ENCODE assay signal across 15 mouse cellular contexts in genomic region chr1:51347596-51347995, GRCm38 (mm10). TPM values are rescaled to one million over a fixed set of nuclear protein-coding genes. Genes with fewer than 3 reads are reported as not detected.
DNase-seq lines count a peak whose midpoint lies in the region; ATAC-seq and TF ChIP-seq lines count a peak whose summit lies in the region.
"Had no signal": no experiment of that assay in that cellular context is flagged by ENCODE, and none has a peak within 500 bp of the region (broad histone marks: within the 10 kb centered on the region; RNA-seq: fewer than 3 reads in every experiment).

No protein-coding gene starts in this region.

- peaks cover 5% of the 10 kb centered on the region for H3K9me3 ChIP-seq in liver, embryonic 12.5 days (replicated peaks)
- peaks cover 2% of the 10 kb centered on the region for H3K9me3 ChIP-seq in CH12.LX (replicated peaks; ENCODE audit: low read length)
- H3K9me3 ChIP-seq: embryonic facial prominence, embryonic 15.5 days; forebrain, embryonic 15.5 days had no signal

- H3K4me2 ChIP-seq in liver, embryonic 12.5 days: no peak overlapping the region
- H3K4me2 ChIP-seq in CH12.LX (ENCODE audit: insufficient read depth, low read depth, poor library complexity, severe bottlenecking): no peak overlapping the region
- H3K4me2 ChIP-seq: embryonic facial prominence, embryonic 15.5 days; forebrain, embryonic 15.5 days had no signal

- no peak for TF ChIP-seq EP300 in CH12.LX (IDR thresholded peaks at IDR 0.05; ENCODE audit: low read length)

- in situ Hi-C loops in CH12.LX (cut with MboI; ENCODE audit: low pct_ligation_motif_present, low pct_unique_long_range_greater_than_20kb, low sequenced_read_pairs): loop anchor here (25.0 kb wide), 1 partner anchor 385 kb away; no protein-coding TSS in a partner anchor

- no peaks in the 10 kb centered on the region for H3K4me1 ChIP-seq in liver, embryonic 12.5 days
- no peaks in the 10 kb centered on the region for H3K4me1 ChIP-seq in CH12.LX (ENCODE audit: control insufficient read depth in 1 of 2, insufficient read depth in 2 of 2)
- H3K4me1 ChIP-seq: embryonic facial prominence, embryonic 15.5 days had no signal

- H3K36me3 ChIP-seq in liver, embryonic 12.5 days: no peaks in the 10 kb centered on the region
- H3K36me3 ChIP-seq in CH12.LX (replicated peaks in 1 of 2; ENCODE audit: control insufficient read depth in 1 of 2, insufficient read depth in 1 of 2, low read length in 1 of 2): no peaks in the 10 kb centered on the region
- H3K36me3 ChIP-seq: embryonic facial prominence, embryonic 15.5 days; forebrain, embryonic 15.5 days had no signal

- no peak overlapping the region for H3K27ac ChIP-seq in liver, embryonic 12.5 days
- no peak overlapping the region for H3K27ac ChIP-seq in CH12.LX (ENCODE audit: insufficient read depth, low read depth)
- H3K27ac ChIP-seq: embryonic facial prominence, embryonic 15.5 days; forebrain, embryonic 15.5 days had no signal

- dilution Hi-C loops in CH12.LX (cut with MboI; ENCODE audit: extremely low pct_ligation_motif_present, extremely low pct_unique_long_range_greater_than_20kb, low sequenced_read_pairs): no loop called here

- WGBS in liver, embryonic 12.5 days (ENCODE audit: insufficient replicate concordance): 73% methylated on average over 3 of the region's 3 CpGs

- no peaks in the 10 kb centered on the region for H3K27me3 ChIP-seq in liver, embryonic 12.5 days (replicated peaks)
- no peaks in the 10 kb centered on the region for H3K27me3 ChIP-seq in CH12.LX (replicated peaks)
- H3K27me3 ChIP-seq: embryonic facial prominence, embryonic 15.5 days; forebrain, embryonic 15.5 days had no signal

- H3K79me2 ChIP-seq in CH12.LX (replicated peaks; ENCODE audit: control insufficient read depth, extremely low read depth, insufficient read depth, poor library complexity, severe bottlenecking): no peaks in the 10 kb centered on the region

- H3K9ac ChIP-seq in liver, embryonic 12.5 days: no peak overlapping the region
- H3K9ac ChIP-seq in CH12.LX (ENCODE audit: insufficient read depth, low read depth): no peak overlapping the region
- H3K9ac ChIP-seq: embryonic facial prominence, embryonic 15.5 days; forebrain, embryonic 15.5 days had no signal

- ATAC-seq in liver, embryonic 12.5 days: no peak
- ATAC-seq: forebrain, embryonic 15.5 days had no signal

- no peak; the same call in 1 of the 2 replicates for TF ChIP-seq RAD21 in CH12.LX (IDR thresholded peaks at IDR 0.05; ENCODE audit: low read depth, low read length)

- TF ChIP-seq POLR2A in CH12.LX (IDR thresholded peaks at IDR 0.05; ENCODE audit: low read depth, low read length): no peak
- no peak for TF ChIP-seq POLR2A in brain, embryonic 14.5 days (IDR thresholded peaks at IDR 0.05; ENCODE audit: borderline replicate concordance, extremely low read depth, insufficient read depth, insufficient read length, poor library complexity, severe bottlenecking)

- DNase-seq in embryo, embryonic 10 days (ENCODE audit: low spot score): peak; percentile 23
- DNase-seq in embryo, embryonic 9.5 days (ENCODE audit: extremely low spot score): no peak
- DNase-seq in liver (peak; percentile 34), CH12.LX (ENCODE audit: extremely low read depth) (peak; percentile 7)
- no peak for DNase-seq in brain, embryonic 14.5 days (ENCODE audit: low read depth)
- DNase-seq in adrenal gland, postnatal 36 days: no peak
- DNase-seq in layer of hippocampus, adult 9-11 months: no peak
- DNase-seq: cerebellum, postnatal 25 days; heart, adult 18-20 months; heart, postnatal 36 days; kidney, adult 11 months; right cerebral cortex, postnatal 4 days had no signal

- no peak overlapping the region for H3K4me3 ChIP-seq in liver, embryonic 12.5 days
- no peak overlapping the region for H3K4me3 ChIP-seq in CH12.LX (replicated peaks in 1 of 3; ENCODE audit: low read depth in 2 of 3, low read length in 2 of 3, poor library complexity in 1 of 3)
- H3K4me3 ChIP-seq: embryonic facial prominence, embryonic 15.5 days; forebrain, embryonic 15.5 days had no signal

- peak in 1 of 2 experiments; percentile 20; a peak in 1 of 4 replicates for TF ChIP-seq CTCF in CH12.LX (conservative IDR thresholded peaks at IDR 0.05 in 1 of 2, IDR thresholded peaks at IDR 0.05 in 1 of 2; ENCODE audit: low read depth in 2 of 2, low read length in 2 of 2)
- TF ChIP-seq CTCF in brain, embryonic 14.5 days (IDR thresholded peaks at IDR 0.05; ENCODE audit: borderline replicate concordance, extremely low read depth, insufficient read depth, insufficient read length): peak; percentile 21; the same call in 1 of the 2 replicates

TF ChIP-seq in CH12.LX, 34 proteins besides CTCF, POLR2A, EP300 and RAD21:
- no peak for TF ChIP-seq ZMIZ1 (IDR thresholded peaks at IDR 0.05; ENCODE audit: low read depth, low read length)
- no peak for TF ChIP-seq ELF1 (IDR thresholded peaks at IDR 0.05; ENCODE audit: low read depth, low read length)
TF ChIP-seq in CH12.LX: peak in this region for 0.

RNA-seq across cellular contexts. Expression of gene Cavin2, which starts 58.7 kb away (rescaled TPM):
- polyA plus RNA-seq in liver, embryonic 12.5 days (2016; fragmentation: Nextera tagmentation; extraction: Ambion mirVana): 28.1 and 30.9 TPM in 2 replicates
- total RNA-seq in CH12.LX (2012; rRNA removed): not detected in 2 replicates
- not detected in 2 replicates for total RNA-seq in CH12.LX (2014; rRNA removed)
- polyA plus RNA-seq in CH12.LX (2012; ENCODE audit: insufficient read length, low read depth): not detected in 2 replicates
- 2.6 and 4.5 TPM in 2 replicates for polyA plus RNA-seq in brain, embryonic 14.5 days (2012; rRNA removed)
- total RNA-seq in adrenal gland, postnatal 36 days (2021): 10 to 100 TPM; 41.3 to 55.1 TPM

Comparison
In these comparisons a context has a peak if more than half of its experiments do, and no peak if none do; other contexts are left out.
1. DNase-seq: peak in embryo, embryonic 10 days (single experiment), liver (single experiment) and CH12.LX (single experiment); none in embryo, embryonic 9.5 days (single experiment), brain, embryonic 14.5 days (single experiment), adrenal gland, postnatal 36 days (0 of 2) and layer of hippocampus, adult 9-11 months (single experiment).